Mouse (Mus musculus) B cell, adult 2 months (primary cell): ENCODE measurements around the gene Gm42791.

Experiments used
- DNase-seq, 2 experiments: peaks; one replicate each; pipeline ENCODE4 v3.0.0; 2022

Gene Gm42791

DNA sequence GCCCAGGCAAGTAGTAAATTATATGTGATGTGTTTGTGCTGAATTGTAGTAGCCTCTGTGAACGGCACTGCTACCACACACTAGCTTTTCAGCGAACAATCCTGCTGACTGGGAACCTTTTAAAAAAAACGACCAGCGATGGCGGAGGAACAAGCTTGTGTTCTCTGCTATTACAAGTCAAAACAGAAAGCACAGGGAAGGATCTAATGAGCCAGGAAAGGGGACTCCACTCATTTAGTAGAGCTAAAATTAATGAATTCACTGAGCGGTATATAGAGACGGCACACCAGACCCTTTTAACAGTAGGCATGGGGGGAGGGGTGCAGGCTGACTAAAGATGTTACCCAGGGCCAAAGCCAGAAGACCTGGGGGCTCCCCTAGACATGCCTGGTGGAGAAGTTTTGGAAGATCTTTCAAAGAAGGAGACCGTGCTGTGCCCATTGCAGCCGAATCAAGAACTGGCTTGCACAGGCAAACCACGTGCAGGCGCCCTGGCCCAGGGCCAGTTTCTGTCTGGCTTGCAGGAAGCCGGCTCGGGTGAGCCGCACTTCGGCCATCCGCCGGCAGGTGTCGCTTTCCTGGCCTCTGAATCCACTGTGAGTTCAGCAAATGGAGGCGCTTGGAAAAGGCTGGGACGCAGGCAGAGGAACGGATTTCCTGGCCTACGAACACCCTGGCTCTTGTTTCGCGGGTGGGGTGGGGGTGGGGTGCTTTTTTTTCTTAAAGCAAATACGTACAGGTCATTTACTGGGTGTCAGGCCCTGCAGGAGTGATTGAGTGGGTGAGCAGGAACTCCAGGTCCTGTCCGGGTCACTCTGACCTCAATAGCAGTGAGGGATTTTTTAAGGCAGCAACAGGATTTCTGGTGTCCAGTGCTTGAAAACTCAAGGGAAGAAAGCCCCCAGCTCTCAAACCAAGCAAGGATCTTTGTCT, 11.7 kb upstream of the Gm42791 start:
- peak; percentile 99 for DNase-seq

DNA sequence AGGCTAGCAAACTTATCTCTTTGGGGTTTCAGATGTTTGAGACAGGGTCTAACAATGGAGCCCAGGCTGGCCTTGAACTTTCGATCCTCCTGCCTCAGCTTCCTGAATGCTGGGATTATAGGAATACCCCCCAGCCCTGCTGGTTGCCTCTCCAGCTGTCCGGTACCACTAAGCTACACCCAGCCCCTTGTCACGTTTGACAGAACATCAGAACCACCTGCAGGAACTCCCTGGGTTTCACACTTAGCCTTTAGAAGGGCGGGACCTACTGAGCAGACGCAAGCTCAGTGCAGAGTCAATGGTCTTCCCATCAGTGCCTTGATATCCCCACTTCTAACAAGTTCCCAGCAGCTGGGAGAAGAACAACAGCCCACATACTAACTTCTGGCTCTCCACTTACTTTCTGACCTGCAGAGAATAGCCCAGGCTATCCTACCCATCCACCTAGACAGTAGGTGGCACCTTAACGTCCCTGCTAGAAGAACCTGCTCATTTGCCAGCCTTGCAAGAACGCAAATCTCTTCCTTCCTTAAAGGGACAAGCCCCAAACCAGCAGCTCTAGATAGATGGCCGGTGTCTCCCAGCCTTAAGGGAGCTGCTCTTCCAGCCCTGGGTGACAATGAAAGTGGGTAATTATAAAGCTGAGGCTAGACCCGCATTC, 10.9 kb upstream of the Gm42791 start:
- DNase-seq: peak; percentile 59 to 62

DNA sequence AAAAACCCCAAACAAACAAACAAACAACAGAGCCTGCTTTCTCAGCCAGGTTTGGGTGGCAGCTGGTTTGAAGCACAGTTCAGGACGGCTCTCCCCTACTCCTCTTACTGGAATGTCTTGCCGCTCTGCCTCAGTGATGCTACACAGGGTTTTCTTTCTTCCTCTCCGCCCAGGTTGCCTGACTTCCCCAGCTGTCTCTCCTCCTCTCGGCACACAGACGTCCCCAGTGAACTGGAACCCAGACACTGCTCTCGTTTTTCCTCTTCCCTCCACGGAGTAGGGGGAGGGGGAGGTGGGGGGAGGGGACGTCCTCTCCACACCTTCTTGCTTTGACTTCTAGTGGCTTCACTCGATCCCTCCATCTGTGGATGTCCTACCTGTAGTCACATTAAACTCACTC, 10.1 kb upstream of the Gm42791 start:
- DNase-seq: peak; percentile 63 to 66

DNA sequence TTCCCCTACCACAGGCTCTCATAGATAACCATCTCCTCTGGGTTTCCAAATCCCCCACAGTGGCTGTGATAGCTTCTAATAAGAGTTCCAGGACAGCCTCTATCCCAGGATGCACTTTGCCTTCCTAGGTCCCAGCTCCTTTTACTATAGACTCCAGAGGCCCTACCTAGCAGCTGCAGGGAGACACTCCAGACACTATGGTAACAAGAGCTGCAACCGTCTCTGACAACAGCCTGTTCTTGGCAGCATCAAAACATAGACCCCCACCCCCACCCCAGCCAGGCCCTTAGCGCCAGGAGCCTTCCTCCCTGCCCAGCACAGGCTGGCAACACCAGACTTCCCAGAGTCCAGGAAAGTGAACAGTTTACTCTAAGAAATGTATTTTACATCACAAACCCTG, 8.2 kb upstream of the Gm42791 start:
- DNase-seq: no peak

GRCm38 (mm10) chr5:149002803-149003115, 7.8 kb upstream of the Gm42791 start:
- DNase-seq: no peak

GRCm38 (mm10) chr5:149002034-149002802, 7.3 kb upstream of the Gm42791 start:
- DNase-seq: no peak

- DNase-seq: no peak
Measured at GRCm38 (mm10) chr5:148999802-149000201, 4.9 kb upstream of the Gm42791 start.

DNA sequence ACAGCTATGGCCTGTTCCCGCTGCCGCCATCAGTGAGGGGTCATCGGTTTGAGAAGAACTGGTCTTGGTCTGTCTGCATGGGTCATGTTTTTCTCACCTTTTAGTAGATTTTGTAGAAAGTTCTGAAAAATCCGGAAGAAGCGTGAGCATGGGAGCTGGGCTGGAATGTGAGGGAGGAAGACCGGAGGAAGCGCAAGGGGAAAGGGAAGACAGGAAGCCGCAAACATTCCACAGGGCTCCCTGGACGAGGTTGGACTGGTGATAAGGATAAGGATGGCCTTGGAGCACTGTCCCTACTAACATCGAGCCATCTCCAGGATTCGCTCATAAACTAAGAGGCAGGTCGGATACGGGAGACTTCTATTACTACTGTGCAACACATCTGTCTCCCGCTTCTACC, 3.6 kb upstream of the Gm42791 start:
- DNase-seq: no peak

GRCm38 (mm10) chr5:148996709-148997037, 1.7 kb upstream of the Gm42791 start:
- no peak for DNase-seq

DNA sequence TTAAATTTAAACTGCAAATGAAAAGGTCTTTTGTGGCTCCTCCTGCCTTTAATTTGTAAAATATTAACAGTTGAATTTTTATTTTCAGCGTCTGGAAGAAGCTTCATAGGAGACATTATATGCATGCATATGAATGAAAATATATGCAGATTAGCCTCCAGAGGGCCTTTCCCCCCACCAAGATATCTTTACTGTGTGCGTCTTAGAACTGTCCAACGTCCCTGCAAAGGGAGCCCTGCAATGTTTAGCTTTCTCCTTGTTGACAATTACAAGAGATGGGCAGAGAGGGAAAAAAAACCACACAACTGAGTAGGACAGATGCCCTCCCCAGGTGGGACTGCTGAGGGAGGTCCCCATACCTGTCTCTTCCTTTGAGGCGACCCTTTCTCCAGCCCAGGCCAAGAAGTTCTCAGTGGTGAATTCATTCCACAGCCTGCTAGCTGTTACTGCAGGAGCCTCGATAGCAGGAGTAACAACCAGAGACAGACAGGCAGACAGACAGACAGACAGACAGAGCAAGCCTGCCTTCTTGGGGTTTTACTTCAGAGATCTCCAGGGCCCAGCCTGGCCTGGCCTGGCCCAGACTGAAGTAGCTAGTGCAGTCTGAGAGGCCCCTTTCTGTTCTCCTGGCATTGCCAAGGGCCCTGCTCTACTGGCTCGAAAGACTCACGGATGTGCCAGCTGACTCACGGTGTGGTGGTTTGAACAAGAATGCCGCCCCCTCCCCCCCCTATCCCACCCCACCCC, 1.2 kb upstream of the Gm42791 start:
- peak in 1 of 2 experiments; percentile 16 for DNase-seq

DNA sequence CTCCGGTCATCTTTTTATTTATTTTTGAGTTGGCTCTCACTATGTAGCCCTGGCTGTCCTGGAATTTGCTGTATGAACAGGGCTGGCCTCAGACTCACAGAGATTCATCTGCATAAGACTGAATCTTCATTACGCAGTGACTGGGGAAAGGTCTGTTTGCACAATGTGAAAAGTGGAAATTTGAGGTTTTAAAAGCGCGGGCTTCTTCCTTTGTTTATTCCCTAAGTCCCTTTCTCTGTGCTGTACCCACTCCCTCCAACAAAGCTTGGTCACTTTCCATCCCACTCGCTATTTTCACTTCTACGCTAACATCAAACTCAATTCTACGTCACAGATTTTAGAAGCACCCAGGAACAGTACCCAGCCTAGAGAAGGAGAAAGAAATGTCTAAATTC, 639 bp downstream of the Gm42791 start:
- DNase-seq: no peak

- DNase-seq: peak; percentile 68 to 79
Measured at GRCm38 (mm10) chr5:148992598-148992997, 2.3 kb downstream of the Gm42791 start.

GRCm38 (mm10) chr5:148990891-148991311, 4.0 kb downstream of the Gm42791 start:
- no peak for DNase-seq

DNA sequence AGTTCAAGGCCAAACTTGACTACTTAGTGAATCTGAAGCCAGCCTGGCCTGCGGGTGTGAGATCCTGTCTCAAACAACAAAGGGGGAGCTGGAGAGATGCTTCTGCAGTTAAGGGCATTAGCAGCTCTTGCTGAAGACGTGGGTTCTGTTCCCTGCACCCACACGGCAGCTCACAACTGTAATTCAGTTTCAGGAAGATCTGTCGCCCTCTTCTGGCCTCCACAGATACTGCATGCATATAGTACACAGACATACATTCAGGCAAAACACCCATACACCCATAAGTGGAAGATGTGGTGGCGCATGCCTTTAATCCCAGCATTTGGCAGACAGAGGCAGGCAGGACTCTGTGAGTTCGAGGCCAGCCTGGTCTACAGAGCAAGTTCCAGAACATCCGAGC, 5.5 kb downstream of the Gm42791 start:
- peak; percentile 66 to 70 for DNase-seq

- no peak for DNase-seq
Measured at GRCm38 (mm10) chr5:148984961-148985360, 10.0 kb downstream of the Gm42791 start.

- DNase-seq: peak; percentile 63 to 67
Measured at GRCm38 (mm10) chr5:148983696-148984095, 11.3 kb downstream of the Gm42791 start.

DNA sequence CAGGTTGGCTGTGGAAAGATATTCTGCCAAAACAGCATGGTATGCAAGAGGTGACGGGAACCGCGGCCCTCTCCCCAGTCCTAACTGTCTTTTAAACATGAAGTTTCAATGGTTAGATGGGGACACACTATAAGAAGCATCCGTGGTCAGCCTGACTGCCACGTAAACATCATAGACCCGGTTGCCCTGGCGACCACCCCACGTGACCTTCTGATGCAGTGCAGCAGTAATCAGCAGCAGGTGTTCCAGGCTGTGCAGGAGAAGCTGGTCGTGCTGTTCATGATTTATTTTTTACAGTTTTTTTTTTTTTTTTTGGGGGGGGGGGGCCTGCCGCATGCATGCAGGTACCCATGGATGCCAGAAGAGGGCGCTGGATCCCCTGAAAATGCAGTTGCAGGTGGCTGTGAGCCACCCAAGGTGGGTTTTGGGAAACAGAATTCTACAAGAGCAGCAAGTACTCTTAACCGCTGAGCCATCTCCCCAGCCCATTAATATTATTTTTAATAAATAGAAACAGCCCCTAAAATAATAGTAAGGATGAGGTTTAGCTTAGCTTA, 11.8 kb downstream of the Gm42791 start:
- peak; percentile 55 to 65 for DNase-seq

GRCm38 (mm10) chr5:148982396-148982795, 12.6 kb downstream of the Gm42791 start:
- no peak for DNase-seq

- peak; percentile 73 to 78 for DNase-seq
Measured at GRCm38 (mm10) chr5:148980607-148981006, 14.3 kb downstream of the Gm42791 start.

- peak; percentile 63 to 65 for DNase-seq
Measured at GRCm38 (mm10) chr5:148978458-148979165, 16.3 kb downstream of the Gm42791 start.

GRCm38 (mm10) chr5:148977698-148978457, 17.1 kb downstream of the Gm42791 start:
- DNase-seq: peak; percentile 68 to 70
